Mouse (Mus musculus) CH12.LX (cell line): ENCODE measurements around the gene Podnl1. TPM values are rescaled to one million over a fixed set of nuclear protein-coding genes. Genes with fewer than 3 reads are reported as not detected.
A peak's percentile ranks its signal among the peaks of the same experiment; 100 is the strongest.

ENCODE experiments used
- DNase-seq: peaks from one replicate; pipeline ENCODE4 v3.0.0-alpha.2; 2013; ENCODE audit errors: extremely low read depth
- H3K27ac ChIP-seq: 2 replicates; pipeline ENCODE4 v1.5.1; 2012; ENCODE audit warnings: low read depth, mild to moderate bottlenecking, control low read depth, moderate library complexity; ENCODE audit not compliant: insufficient read depth
- H3K27me3 ChIP-seq: replicated peaks from 2 replicates; pipeline ENCODE3; 2012; ENCODE audit warnings: inconsistent platforms
- H3K36me3 ChIP-seq, 2 experiments: replicated peaks in 1 of 2; 2 replicates each; pipeline versions ENCODE3 to v1.6.1; 2012; ENCODE audit warnings: inconsistent platforms in 1 of 2, low read length in 1 of 2, mild to moderate bottlenecking in 1 of 2, mixed read lengths in 1 of 2, moderate library complexity in 1 of 2; ENCODE audit not compliant: control insufficient read depth in 1 of 2, insufficient read depth in 1 of 2
- H3K4me1 ChIP-seq, 2 experiments: 2 replicates each; pipeline ENCODE4 v1.6.1; 2012; ENCODE audit warnings: inconsistent platforms in 1 of 2, moderate library complexity in 1 of 2; ENCODE audit not compliant: insufficient read depth in 2 of 2, control insufficient read depth in 1 of 2
- H3K4me2 ChIP-seq: 2 replicates; pipeline ENCODE4 v1.6.1; 2012; ENCODE audit warnings: low read depth, mild to moderate bottlenecking, control low read depth; ENCODE audit not compliant: poor library complexity, insufficient read depth, severe bottlenecking
- H3K4me3 ChIP-seq, 3 experiments: fragments of 150-350 bp in 1 of 3; sonication (generic) in 1 of 3; replicated peaks in 1 of 3; 2 replicates each; pipeline versions ENCODE3 to v1.5.1; 2011 to 2012; ENCODE audit warnings: low read depth in 2 of 3, low read length in 2 of 3, mild to moderate bottlenecking in 2 of 3, moderate library complexity in 2 of 3, control low read depth in 1 of 3, improper control_type of control experiment in 1 of 3, inconsistent platforms in 1 of 3, mixed read lengths in 1 of 3; ENCODE audit not compliant: poor library complexity in 1 of 3
- H3K79me2 ChIP-seq: replicated peaks from 2 replicates; pipeline ENCODE4 v1.6.1; 2012; ENCODE audit warnings: mild to moderate bottlenecking, moderate library complexity; ENCODE audit not compliant: control insufficient read depth, poor library complexity, insufficient read depth, severe bottlenecking; ENCODE audit errors: extremely low read depth
- H3K9ac ChIP-seq: 2 replicates; pipeline ENCODE4 v1.6.1; 2012; ENCODE audit warnings: low read depth, mild to moderate bottlenecking, control low read depth, moderate library complexity; ENCODE audit not compliant: insufficient read depth
- H3K9me3 ChIP-seq: replicated peaks from 2 replicates; pipeline ENCODE3; 2012; ENCODE audit warnings: low read length, inconsistent platforms, mixed read lengths
- BHLHE40 ChIP-seq: IDR thresholded peaks from 2 replicates; pipeline ENCODE4 v1.6.1; 2011; ENCODE audit warnings: mild to moderate bottlenecking, low read depth, low read length, improper control_type of control experiment
- CTCF ChIP-seq, 2 experiments: IDR thresholded peaks in 1 of 2; conservative IDR thresholded peaks in 1 of 2; 2 replicates each; pipeline ENCODE4 v1.5.1; 2011 to 2012; ENCODE audit warnings: low read depth in 2 of 2, low read length in 2 of 2, improper control_type of control experiment in 1 of 2, inconsistent platforms in 1 of 2, mild to moderate bottlenecking in 1 of 2, moderate library complexity in 1 of 2
- ELF1 ChIP-seq: IDR thresholded peaks from 2 replicates; pipeline ENCODE4 v1.6.1; 2014; ENCODE audit warnings: low read depth, mild to moderate bottlenecking, inconsistent platforms, low read length, improper control_type of control experiment
- KAT2A ChIP-seq: IDR thresholded peaks from 2 replicates; pipeline ENCODE4 v1.6.1; 2012; ENCODE audit warnings: low read length, improper control_type of control experiment, inconsistent platforms; ENCODE audit not compliant: insufficient replicate concordance
- MAX ChIP-seq: IDR thresholded peaks from 2 replicates; pipeline ENCODE4 v1.6.1; 2011; ENCODE audit warnings: low read length, improper control_type of control experiment
- MAZ ChIP-seq: IDR thresholded peaks from 2 replicates; pipeline ENCODE4 v1.6.1; 2012; ENCODE audit warnings: low read depth, mild to moderate bottlenecking, inconsistent platforms, low read length, improper control_type of control experiment, moderate library complexity
- MXI1 ChIP-seq: IDR thresholded peaks from 2 replicates; pipeline ENCODE4 v1.6.1; 2011; ENCODE audit warnings: mild to moderate bottlenecking, low read depth, low read length, improper control_type of control experiment
- NELFE ChIP-seq: IDR thresholded peaks from 2 replicates; pipeline ENCODE4 v1.6.1; 2011; ENCODE audit warnings: low read depth, low read length, improper control_type of control experiment
- POLR2A ChIP-seq: IDR thresholded peaks from 2 replicates; pipeline ENCODE4 v1.6.1; 2011; ENCODE audit warnings: low read depth, mild to moderate bottlenecking, improper control_type of control experiment, low read length
- RAD21 ChIP-seq: IDR thresholded peaks from 2 replicates; pipeline ENCODE4 v1.6.1; 2011; ENCODE audit warnings: low read depth, mild to moderate bottlenecking, low read length, improper control_type of control experiment, moderate library complexity
- SIN3A ChIP-seq: IDR thresholded peaks from 2 replicates; pipeline ENCODE4 v1.6.1; 2012; ENCODE audit warnings: low read length, improper control_type of control experiment, inconsistent platforms
- SMC3 ChIP-seq: IDR thresholded peaks from 2 replicates; pipeline ENCODE4 v1.6.1; 2011; ENCODE audit warnings: low read depth, low read length, improper control_type of control experiment
- TBP ChIP-seq: conservative IDR thresholded peaks from 2 replicates; pipeline ENCODE4 v1.6.1; 2011; ENCODE audit warnings: low read depth, low read length, improper control_type of control experiment
- USF1 ChIP-seq: IDR thresholded peaks from 2 replicates; pipeline ENCODE4 v1.6.1; 2014; ENCODE audit warnings: low read depth, mild to moderate bottlenecking, inconsistent platforms, low read length, improper control_type of control experiment
- dilution Hi-C: fragments of 300-500 bp; cut with MboI; formaldehyde crosslinking; loops from 2 replicates; pipeline ENCODE4 v1.14.3; 2020; ENCODE audit warnings: low sequenced_read_pairs; ENCODE audit not compliant: extremely low pct_unique_long_range_greater_than_20kb, extremely low pct_ligation_motif_present
- in situ Hi-C: fragments of 300-500 bp; cut with MboI; formaldehyde crosslinking; loops from 3 replicates; pipeline ENCODE4 v1.14.3; 2019; ENCODE audit warnings: low sequenced_read_pairs, low pct_ligation_motif_present, low pct_unique_long_range_greater_than_20kb, mixed read lengths
- polyA plus RNA-seq: library from polyadenylated mRNA; unstranded; fragments of >175 nt; gene quantifications from 2 replicates; pipeline ENCODE4 v1.2.1, GENCODE M21; 2012; ENCODE audit warnings: low read depth; ENCODE audit not compliant: insufficient read length
- total RNA-seq, 2 experiments: library from RNA; depleted of rRNA; stranded (reverse); fragments of 300-350 nt in 1 of 2; fragments of >200 nt in 1 of 2; gene quantifications; 2 replicates each; pipeline ENCODE4 v1.2.3; 2012 to 2014

The Podnl1 gene
- total and polyA plus RNA-seq, 3 experiments, result 0.98 to 2.8 (median 2.0) TPM

DNA sequence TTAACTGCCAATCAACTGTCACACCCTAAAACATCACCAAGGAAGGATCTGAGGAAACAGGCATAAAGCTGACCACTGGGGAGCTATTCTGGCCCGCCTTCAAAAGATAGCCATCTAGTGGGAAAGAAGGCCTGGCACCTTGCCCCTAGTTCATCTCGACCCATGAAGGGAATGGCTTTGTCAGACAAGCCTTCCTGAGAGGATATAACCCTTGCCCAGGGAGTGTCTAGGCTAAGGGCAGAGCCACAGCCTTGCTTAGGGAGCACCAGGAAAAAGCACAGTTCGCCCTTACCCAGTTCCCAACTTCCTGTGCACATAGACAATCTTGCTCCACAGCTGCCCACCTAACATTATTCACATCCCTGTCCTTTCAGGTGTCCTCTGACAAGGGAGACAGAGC is 22.2 kb upstream of the Podnl1 start:
- H3K4me2 ChIP-seq, result peak overlapping the region; percentile 94
- peaks cover 31 to 44% of the 10 kb centered on the region in 2 experiments for H3K36me3 ChIP-seq
- dilution Hi-C loops (no loop called here), in situ Hi-C loops (loop anchor here (10.0 kb wide), 1 partner anchor 49 kb away; no protein-coding TSS in a partner anchor)
- DNase-seq, result no peak
- peak overlapping the region; percentile 65 to 71 (median 68) for H3K4me3 ChIP-seq
- H3K27ac ChIP-seq, result no peak overlapping the region
- peaks cover 3% of the 10 kb centered on the region for H3K9me3 ChIP-seq
- H3K79me2 ChIP-seq, result peaks cover 14% of the 10 kb centered on the region
- H3K4me1 ChIP-seq, result peaks cover 15 to 34% of the 10 kb centered on the region in 2 experiments
- no peak for TF ChIP-seq USF1
- H3K27me3 ChIP-seq, result no peaks in the 10 kb centered on the region
- H3K9ac ChIP-seq, result peak overlapping the region; percentile 80; the same call in 1 of the 2 replicates

DNA sequence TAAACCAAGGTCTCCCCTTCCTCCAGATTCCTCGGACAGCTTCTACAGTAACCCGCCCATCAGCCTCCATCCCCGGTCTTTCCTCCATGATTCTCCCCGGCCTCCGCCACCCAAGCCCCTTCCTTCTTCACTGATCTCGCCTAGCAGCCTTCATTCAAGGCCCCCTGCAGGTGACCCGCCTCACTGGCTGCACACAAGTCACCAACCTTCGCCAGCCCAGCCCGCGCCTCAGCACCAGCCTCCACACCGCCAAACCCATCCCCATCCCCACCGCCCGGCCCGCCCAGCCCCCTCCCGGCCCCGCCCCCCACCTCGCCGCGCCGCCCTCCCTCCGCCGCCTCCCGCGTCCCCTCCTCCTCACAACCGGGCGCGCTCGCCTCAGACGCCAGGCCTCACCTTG is 21.6 kb upstream of the Podnl1 start:
- peak overlapping the region; percentile 65 to 71 (median 68) for H3K4me3 ChIP-seq
- no peak for TF ChIP-seq POLR2A
- 0 out of 2 replicates have a peak, but pooled peaks have one; percentile 11 for TF ChIP-seq BHLHE40
- 0 out of 2 replicates have a peak, but pooled peaks have one; percentile 38 for TF ChIP-seq NELFE
- TF ChIP-seq SMC3, result peak; percentile 39
- peak; percentile 25; the same call in 1 of the 2 replicates for TF ChIP-seq MAZ
- TF ChIP-seq MXI1, result peak; percentile 53; the same call in 1 of the 2 replicates
- TF ChIP-seq KAT2A, result no peak
- TF ChIP-seq RAD21, result peak; percentile 17
- TF ChIP-seq CTCF (conservative IDR thresholded peaks at IDR 0.05 in 1 of 2, IDR thresholded peaks at IDR 0.05 in 1 of 2; ENCODE audit: low read depth in 2 of 2, low read length in 2 of 2), result peak in 1 of 2 experiments; percentile 50; a peak in 2 of 4 replicates
- TF ChIP-seq ELF1, result no peak
- no peak for TF ChIP-seq TBP
- TF ChIP-seq MAX, result peak; percentile 45; the same call in 1 of the 2 replicates
- peak; percentile 77 for TF ChIP-seq SIN3A
- H3K27ac ChIP-seq, result no peak overlapping the region
- peaks cover 15 to 34% of the 10 kb centered on the region in 2 experiments for H3K4me1 ChIP-seq
- in situ Hi-C loops, result loop anchor here (10.0 kb wide), 1 partner anchor 49 kb away; no protein-coding TSS in a partner anchor
- dilution Hi-C loops, result no loop called here
- peak overlapping the region; percentile 80; the same call in 1 of the 2 replicates for H3K9ac ChIP-seq
- H3K79me2 ChIP-seq, result peaks cover 14% of the 10 kb centered on the region
- DNase-seq, result peak; percentile 71
- no peaks in the 10 kb centered on the region for H3K27me3 ChIP-seq
- H3K4me2 ChIP-seq, result peak overlapping the region; percentile 94; the same call in 1 of the 2 replicates
- H3K9me3 ChIP-seq, result peaks cover 3% of the 10 kb centered on the region
- peaks cover 28 to 38% of the 10 kb centered on the region in 2 experiments for H3K36me3 ChIP-seq
